Comparison of ENCODE assay signal across 9 mouse cellular contexts in the genomic region with DNA sequence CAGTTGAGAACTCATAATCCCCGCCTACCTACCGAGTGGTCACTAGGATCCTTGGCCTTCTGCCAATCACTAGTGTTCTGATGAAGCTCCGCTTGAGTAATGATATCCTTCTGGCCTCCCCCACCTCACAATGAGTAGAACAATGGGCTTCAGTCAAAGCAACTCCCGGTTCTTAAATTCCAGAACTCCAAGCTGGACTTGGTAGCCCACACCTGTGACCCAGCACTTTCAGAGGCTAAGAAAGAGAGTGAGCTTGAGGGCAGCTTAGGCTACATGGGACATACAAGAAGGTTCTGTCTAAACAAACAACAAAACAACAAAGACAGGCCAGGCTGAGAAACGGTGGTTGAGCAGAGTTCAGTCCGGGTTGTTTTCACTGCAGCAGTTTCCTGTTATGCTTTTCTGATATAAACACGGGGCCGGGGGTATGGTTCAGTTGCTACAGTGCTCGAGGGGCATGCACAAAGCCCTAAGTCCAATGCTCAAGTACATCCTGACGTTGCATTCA. TPM values are rescaled to one million over a fixed set of nuclear protein-coding genes. Genes with fewer than 3 reads are reported as not detected.
A peak's percentile ranks its signal among the peaks of the same experiment; 100 is the strongest.
DNase-seq lines count a peak whose midpoint lies in the region; ATAC-seq and TF ChIP-seq lines count a peak whose summit lies in the region.
"Had no signal": no experiment of that assay in that cellular context is flagged by ENCODE, and none has a peak within 500 bp of the region (broad histone marks: within the 10 kb centered on the region; RNA-seq: fewer than 3 reads in every experiment).

No protein-coding gene starts in this region.

- H3K4me2 ChIP-seq in neural tube, embryonic 11.5 days (ENCODE audit: low read depth), result no peak overlapping the region
- no peak overlapping the region for H3K4me2 ChIP-seq in heart, postnatal 0 days (ENCODE audit: low read depth, low read length)
- H3K4me2 ChIP-seq in liver, embryonic 15.5 days, result no peak overlapping the region
- H3K4me2 ChIP-seq in hindbrain, embryonic 14.5 days (replicated peaks), result no peak overlapping the region
- H3K4me2 ChIP-seq in midbrain, embryonic 16.5 days (ENCODE audit: low read length), result no peak overlapping the region

- no peaks in the 10 kb centered on the region for H3K4me1 ChIP-seq in neural tube, embryonic 11.5 days (ENCODE audit: control insufficient read depth, insufficient read depth, low read length)
- H3K4me1 ChIP-seq in heart, postnatal 0 days (ENCODE audit: control insufficient read depth, insufficient read depth), result peaks cover 25% of the 10 kb centered on the region
- H3K4me1 ChIP-seq in liver, embryonic 15.5 days (replicated peaks), result peaks cover 14% of the 10 kb centered on the region; the same call in 1 of the 2 replicates
- H3K4me1 ChIP-seq in hindbrain, embryonic 14.5 days (replicated peaks; ENCODE audit: control insufficient read depth, insufficient read depth, low read length), result no peaks in the 10 kb centered on the region
- no peaks in the 10 kb centered on the region for H3K4me1 ChIP-seq in midbrain, embryonic 16.5 days (ENCODE audit: control insufficient read depth, insufficient read depth, low read length)

- H3K4me3 ChIP-seq in neural tube, embryonic 11.5 days (ENCODE audit: low read depth, low read length), result no peak overlapping the region
- no peak overlapping the region for H3K4me3 ChIP-seq in heart, postnatal 0 days (ENCODE audit: low read depth, low read length)
- H3K4me3 ChIP-seq in liver, embryonic 15.5 days (replicated peaks), result no peak overlapping the region
- H3K4me3 ChIP-seq in hindbrain, embryonic 14.5 days (replicated peaks; ENCODE audit: low read length), result no peak overlapping the region
- H3K4me3 ChIP-seq in midbrain, embryonic 16.5 days (ENCODE audit: low read depth, low read length), result no peak overlapping the region

- ATAC-seq in neural tube, embryonic 11.5 days (ENCODE audit: insufficient read depth, low FRiP score, low TSS enrichment), result no peak
- ATAC-seq in heart, postnatal 0 days (ENCODE audit: insufficient read depth, low read depth), result peak; percentile 45
- ATAC-seq in liver, embryonic 15.5 days (ENCODE audit: insufficient read depth), result no peak
- ATAC-seq in hindbrain, embryonic 14.5 days (ENCODE audit: low FRiP score), result no peak
- ATAC-seq in midbrain, embryonic 16.5 days, result no peak

- no peaks in the 10 kb centered on the region for H3K27me3 ChIP-seq in neural tube, embryonic 11.5 days (ENCODE audit: control insufficient read depth, insufficient read depth, low read length)
- no peaks in the 10 kb centered on the region for H3K27me3 ChIP-seq in heart, postnatal 0 days (ENCODE audit: control insufficient read depth, insufficient read depth, low read length)
- no peaks in the 10 kb centered on the region; the same call in 1 of the 2 replicates for H3K27me3 ChIP-seq in liver, embryonic 15.5 days
- no peaks in the 10 kb centered on the region for H3K27me3 ChIP-seq in hindbrain, embryonic 14.5 days (ENCODE audit: control insufficient read depth, insufficient read depth, low read length)
- H3K27me3 ChIP-seq in midbrain, embryonic 16.5 days (ENCODE audit: control insufficient read depth, insufficient read depth, low read depth, low read length), result no peaks in the 10 kb centered on the region
- H3K27me3 ChIP-seq: Patski had no signal

- H3K9ac ChIP-seq in neural tube, embryonic 11.5 days (ENCODE audit: low read length), result no peak overlapping the region
- no peak overlapping the region for H3K9ac ChIP-seq in heart, postnatal 0 days (replicated peaks; ENCODE audit: low read depth, low read length)
- no peak overlapping the region for H3K9ac ChIP-seq in liver, embryonic 15.5 days
- no peak overlapping the region for H3K9ac ChIP-seq in hindbrain, embryonic 14.5 days
- no peak overlapping the region for H3K9ac ChIP-seq in midbrain, embryonic 16.5 days (ENCODE audit: low read depth, low read length)

- H3K9me3 ChIP-seq in neural tube, embryonic 11.5 days (ENCODE audit: control insufficient read depth, low read length), result no peaks in the 10 kb centered on the region
- H3K9me3 ChIP-seq in heart, postnatal 0 days (replicated peaks; ENCODE audit: control insufficient read depth, low read length), result no peaks in the 10 kb centered on the region
- H3K9me3 ChIP-seq in liver, embryonic 15.5 days (replicated peaks), result no peaks in the 10 kb centered on the region
- no peaks in the 10 kb centered on the region for H3K9me3 ChIP-seq in hindbrain, embryonic 14.5 days (ENCODE audit: control insufficient read depth, low read length)
- no peaks in the 10 kb centered on the region for H3K9me3 ChIP-seq in midbrain, embryonic 16.5 days (replicated peaks; ENCODE audit: control insufficient read depth, low read length, poor library complexity, severe bottlenecking)

- H3K27ac ChIP-seq in neural tube, embryonic 11.5 days (ENCODE audit: low read depth, low read length), result peak overlapping the region; percentile 34; the same call in 1 of the 2 replicates
- H3K27ac ChIP-seq in heart, postnatal 0 days (ENCODE audit: low read depth), result peak overlapping the region; percentile 98
- 0 out of 2 replicates have a peak overlapping the region, but pooled peaks have one; percentile 48 for H3K27ac ChIP-seq in liver, embryonic 15.5 days (replicated peaks)
- H3K27ac ChIP-seq in hindbrain, embryonic 14.5 days, result no peak overlapping the region; the same call in none of the 2 replicates
- H3K27ac ChIP-seq in midbrain, embryonic 16.5 days (ENCODE audit: low read length), result no peak overlapping the region

- no peak for TF ChIP-seq CTCF in heart, postnatal 0 days (IDR thresholded peaks at IDR 0.05; ENCODE audit: low read depth)

- no peaks in the 10 kb centered on the region for H3K36me3 ChIP-seq in neural tube, embryonic 11.5 days (ENCODE audit: control insufficient read depth, insufficient read depth, low read length)
- no peaks in the 10 kb centered on the region for H3K36me3 ChIP-seq in heart, postnatal 0 days (replicated peaks; ENCODE audit: control insufficient read depth, insufficient read depth, low read length)
- H3K36me3 ChIP-seq in liver, embryonic 15.5 days (replicated peaks), result no peaks in the 10 kb centered on the region
- no peaks in the 10 kb centered on the region for H3K36me3 ChIP-seq in hindbrain, embryonic 14.5 days (replicated peaks; ENCODE audit: control insufficient read depth, insufficient read depth)
- no peaks in the 10 kb centered on the region for H3K36me3 ChIP-seq in midbrain, embryonic 16.5 days (ENCODE audit: control insufficient read depth, insufficient read depth, low read length)

- WGBS in neural tube, embryonic 11.5 days, result 80% methylated on average over 10 of the region's 10 CpGs
- 30% methylated on average over 10 of the region's 10 CpGs for WGBS in heart, postnatal 0 days
- 35% methylated on average over 10 of the region's 10 CpGs for WGBS in liver, embryonic 15.5 days (ENCODE audit: insufficient replicate concordance)
- WGBS in hindbrain, embryonic 14.5 days, result 71% methylated on average over 10 of the region's 10 CpGs
- WGBS in midbrain, embryonic 16.5 days, result 75% methylated on average over 10 of the region's 10 CpGs

- no peak for TF ChIP-seq EP300 in heart, postnatal 0 days (IDR thresholded peaks at IDR 0.05; ENCODE audit: low read depth)

- DNase-seq in neural tube, embryonic 11.5 days (ENCODE audit: low spot score), result no peak
- DNase-seq in neural tube, embryonic 10.5 days (ENCODE audit: extremely low spot score, low spot score), result no peak
- DNase-seq in heart, postnatal 0 days (ENCODE audit: low spot score), result peak; percentile 87
- DNase-seq in testis, postnatal 10 days (ENCODE audit: low spot score), result peak; percentile 47
- DNase-seq in frontal cortex, adult 2 months (ENCODE audit: extremely low spot score in 1 of 2, low spot score in 1 of 2), result no peak
- DNase-seq in hindbrain, embryonic 14.5 days (ENCODE audit: low spot score), result no peak

RNA-seq across cellular contexts. Expression of gene Hspa4, which starts 7.4 kb away (rescaled TPM):
- polyA plus RNA-seq in neural tube, embryonic 11.5 days (2014; fragmentation: Nextera tagmentation; extraction: Ambion mirVana), result 109 and 115 TPM in 2 replicates
- total RNA-seq in heart, postnatal 0 days (2014; rRNA removed; ENCODE audit: low replicate concordance), result 54.0 and 64.3 TPM in 2 replicates
- 59.0 and 75.6 TPM in 2 replicates for polyA plus RNA-seq in heart, postnatal 0 days (2015; fragmentation: Nextera tagmentation; extraction: Ambion mirVana)
- 37.1 and 41.7 TPM in 2 replicates for polyA plus RNA-seq in liver, embryonic 15.5 days (2015; fragmentation: Nextera tagmentation; extraction: Ambion mirVana)
- 82.5 and 92.5 TPM in 2 replicates for polyA plus RNA-seq in frontal cortex, adult 2 months (2012; rRNA removed)
- 51.5 and 52.7 TPM in 2 replicates for polyA plus RNA-seq in hindbrain, embryonic 14.5 days (2014; fragmentation: Nextera tagmentation; extraction: Ambion mirVana)
- polyA plus RNA-seq in midbrain, embryonic 16.5 days (2015; fragmentation: Nextera tagmentation; extraction: Ambion mirVana), result 37.9 and 38.1 TPM in 2 replicates

RNA-seq across cellular contexts. Expression of gene Zcchc10, which starts 16.9 kb away (rescaled TPM):
- 24.8 and 28.5 TPM in 2 replicates for polyA plus RNA-seq in neural tube, embryonic 11.5 days (2014; fragmentation: Nextera tagmentation; extraction: Ambion mirVana)
- total RNA-seq in heart, postnatal 0 days (2014; rRNA removed; ENCODE audit: low replicate concordance), result 1.2 TPM in 1 of 2 replicates, not detected in the other
- polyA plus RNA-seq in heart, postnatal 0 days (2015; fragmentation: Nextera tagmentation; extraction: Ambion mirVana), result 15.3 and 15.4 TPM in 2 replicates
- 7.2 and 7.8 TPM in 2 replicates for polyA plus RNA-seq in liver, embryonic 15.5 days (2015; fragmentation: Nextera tagmentation; extraction: Ambion mirVana)
- 10.9 and 11.0 TPM in 2 replicates for polyA plus RNA-seq in frontal cortex, adult 2 months (2012; rRNA removed)
- polyA plus RNA-seq in hindbrain, embryonic 14.5 days (2014; fragmentation: Nextera tagmentation; extraction: Ambion mirVana), result 13.9 and 14.9 TPM in 2 replicates
- polyA plus RNA-seq in midbrain, embryonic 16.5 days (2015; fragmentation: Nextera tagmentation; extraction: Ambion mirVana), result 13.7 and 16.1 TPM in 2 replicates

RNA-seq across cellular contexts. Expression of gene Aff4, which starts 43.0 kb away (rescaled TPM):
- 39.7 and 47.8 TPM in 2 replicates for polyA plus RNA-seq in neural tube, embryonic 11.5 days (2014; fragmentation: Nextera tagmentation; extraction: Ambion mirVana)
- 59.6 and 70.1 TPM in 2 replicates for total RNA-seq in heart, postnatal 0 days (2014; rRNA removed; ENCODE audit: low replicate concordance)
- 27.6 and 36.0 TPM in 2 replicates for polyA plus RNA-seq in heart, postnatal 0 days (2015; fragmentation: Nextera tagmentation; extraction: Ambion mirVana)
- 8.0 and 9.7 TPM in 2 replicates for polyA plus RNA-seq in liver, embryonic 15.5 days (2015; fragmentation: Nextera tagmentation; extraction: Ambion mirVana)
- polyA plus RNA-seq in frontal cortex, adult 2 months (2012; rRNA removed), result 42.9 and 48.5 TPM in 2 replicates
- 80.1 and 90.6 TPM in 2 replicates for polyA plus RNA-seq in hindbrain, embryonic 14.5 days (2014; fragmentation: Nextera tagmentation; extraction: Ambion mirVana)
- polyA plus RNA-seq in midbrain, embryonic 16.5 days (2015; fragmentation: Nextera tagmentation; extraction: Ambion mirVana), result 42.4 and 53.5 TPM in 2 replicates

Comparison
In these comparisons a context has a peak if more than half of its experiments do, and no peak if none do; other contexts are left out.
1. DNase-seq: peak in heart, postnatal 0 days (single experiment) and testis, postnatal 10 days (single experiment); none in neural tube, embryonic 11.5 days (single experiment), neural tube, embryonic 10.5 days (single experiment), frontal cortex, adult 2 months (0 of 2) and hindbrain, embryonic 14.5 days (single experiment).
2. H3K27ac ChIP-seq: peak in neural tube, embryonic 11.5 days (single experiment), heart, postnatal 0 days (single experiment) and liver, embryonic 15.5 days (single experiment); none in hindbrain, embryonic 14.5 days (single experiment) and midbrain, embryonic 16.5 days (single experiment).